Mouse (Mus musculus) G1E (cell line): ENCODE results near the gene Ktn1.

Experiments used
- CTCF ChIP-seq: IDR thresholded peaks from 2 replicates; pipeline ENCODE4 v1.5.1; 2012; ENCODE audit warnings: low read depth, low read length, inconsistent platforms, mixed read lengths
- GATA1 ChIP-seq: IDR thresholded peaks from 2 replicates; pipeline ENCODE4 v1.6.1; 2012; ENCODE audit warnings: borderline replicate concordance, low read length, inconsistent platforms, mixed read lengths

DNA sequence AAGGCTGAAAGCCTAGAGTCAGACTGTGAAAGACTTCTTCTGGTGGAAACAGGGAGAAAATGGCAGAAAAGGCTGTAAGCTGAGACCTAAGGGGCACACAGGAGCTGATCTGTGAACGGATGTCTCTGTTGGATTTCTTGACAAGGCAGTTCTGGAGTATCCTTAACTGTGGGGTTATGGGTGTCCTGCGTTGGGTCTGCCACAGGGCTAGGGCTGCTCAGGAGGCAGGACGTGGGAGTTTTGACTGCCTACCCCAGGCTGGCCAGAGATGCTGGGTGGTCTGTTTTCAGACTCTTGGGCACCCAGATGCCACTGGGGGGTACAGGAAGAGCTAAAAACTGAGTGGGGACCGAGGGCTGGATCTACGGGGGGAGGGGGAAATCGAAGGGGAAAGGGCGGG, 13.4 kb upstream of the Ktn1 start:
- TF ChIP-seq CTCF: no peak
- TF ChIP-seq GATA1: no peak
